Mouse (Mus musculus): ENCODE data around the gene Sbsn.

DNA sequence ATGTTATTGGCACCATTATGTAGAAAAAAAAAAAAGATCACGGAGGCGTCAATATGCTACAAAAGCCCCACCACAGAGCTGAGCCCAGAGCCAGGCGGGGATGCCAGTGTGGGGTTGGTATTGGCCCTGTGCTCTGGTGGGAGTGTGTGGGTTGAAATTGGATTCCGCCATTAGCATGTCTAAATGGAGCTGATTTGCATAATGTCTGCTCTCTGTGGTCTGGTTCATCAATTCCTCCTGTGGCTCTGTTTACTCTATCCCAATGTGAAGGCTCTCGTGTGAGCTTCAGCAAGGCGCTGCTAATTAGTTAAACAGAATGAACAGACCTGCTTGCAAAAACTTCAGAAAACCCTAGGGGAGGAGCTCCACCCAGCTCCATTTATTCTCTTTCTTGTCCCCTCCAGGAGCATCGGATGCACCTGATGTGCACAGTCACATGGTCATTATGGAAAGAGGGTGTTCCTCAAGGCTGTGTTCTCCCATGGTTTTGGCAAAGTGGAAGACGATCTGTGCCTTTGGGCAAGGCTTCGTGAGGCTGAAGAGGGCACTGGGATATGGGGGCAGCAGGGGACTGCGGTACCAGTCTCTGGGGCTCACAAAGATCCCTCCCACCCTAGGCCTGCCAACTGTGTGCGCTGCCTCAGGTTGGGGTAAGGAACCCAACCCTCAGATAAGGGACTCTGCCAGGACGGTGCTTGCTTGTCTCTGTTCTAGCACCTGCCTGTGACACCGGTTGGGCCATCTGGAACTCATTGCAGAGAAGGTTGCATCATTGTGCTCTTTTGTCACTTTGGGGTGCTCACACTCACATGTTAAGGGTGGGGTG, 34.7 kb downstream of the Sbsn start:
- TF ChIP-seq CTCF (IDR thresholded peaks at IDR 0.05; ENCODE audit: low read depth): no peak
- TF ChIP-seq EP300 (IDR thresholded peaks at IDR 0.05; ENCODE audit: low read depth): no peak

Measured in liver, embryonic 14.5 days (tissue).